8 mouse cellular contexts compared by ENCODE assay signal in genomic region chr13:21934982-21935791, GRCm38 (mm10). TPM values are rescaled to one million over a fixed set of nuclear protein-coding genes. Genes with fewer than 3 reads are reported as not detected.
DNase-seq lines count a peak whose midpoint lies in the region; ATAC-seq lines count a peak whose summit lies in the region.

No protein-coding gene starts in this region.

- H3K9me3 ChIP-seq in heart, embryonic 12.5 days (replicated peaks): no peaks in the 10 kb centered on the region

- H3K27me3 ChIP-seq in heart, embryonic 12.5 days (replicated peaks): no peaks in the 10 kb centered on the region

- ATAC-seq in heart, embryonic 12.5 days (ENCODE audit: insufficient number of reproducible peaks, low FRiP score): no peak
- peak; percentile 35; the same call in 1 of the 2 replicates for ATAC-seq in megakaryocyte-erythroid progenitor cell, adult 5-6 weeks (replicated peaks; ENCODE audit: low FRiP score, low TSS enrichment, poor library complexity, severe bottlenecking)

- no peak overlapping the region for H3K4me3 ChIP-seq in heart, embryonic 12.5 days

- DNase-seq in heart, adult 11 months: peak; percentile 91
- peak; percentile 86 for DNase-seq in Muller cell, postnatal 12 days (ENCODE audit: inconsistent ontology term)
- DNase-seq in embryo, embryonic 11 days: peak; percentile 75
- peak; percentile 59 to 64 for DNase-seq in heart, postnatal 14 days
- peak; percentile 57 for DNase-seq in left cerebral cortex, postnatal 4 days
- peak; percentile 59 for DNase-seq in testis, postnatal 14 days (ENCODE audit: low spot score)

- no peaks in the 10 kb centered on the region for H3K36me3 ChIP-seq in heart, embryonic 12.5 days

- H3K27ac ChIP-seq in heart, embryonic 12.5 days (ENCODE audit: poor library complexity, severe bottlenecking): no peak overlapping the region

- no peak overlapping the region for H3K4me2 ChIP-seq in heart, embryonic 12.5 days

- intact Hi-C loops in heart, postnatal 14 days (cut with DNase I): loop anchor here (10.0 kb wide), 1 partner anchor 220 kb away; the partner anchor contains the start of genes Hist1h2ai, Hist1h2bl and Hist1h3h
- intact Hi-C loops in left cerebral cortex, postnatal 4 days (cut with DNase I): no loop called here

- WGBS in heart, embryonic 12.5 days: 11% methylated on average over 17 of the region's 17 CpGs

- no peak overlapping the region for H3K9ac ChIP-seq in heart, embryonic 12.5 days

- 0 out of 2 replicates have a peak, but pooled peaks cover 4% of the 10 kb centered on the region for H3K4me1 ChIP-seq in heart, embryonic 12.5 days (replicated peaks)

RNA-seq across cellular contexts. Expression of gene Zfp184, which starts 9.7 kb away (rescaled TPM):
- 7.5 and 8.3 TPM in 2 replicates for polyA plus RNA-seq in heart, embryonic 12.5 days (2016; fragmentation: Nextera tagmentation; extraction: Ambion mirVana)
- total RNA-seq in heart, postnatal 14 days (2021): under 1 TPM; 0.62 to 0.90 TPM
- 10 to 100 TPM; 12.1 to 14.0 TPM for total RNA-seq in left cerebral cortex, postnatal 4 days (2021)
- 1.5 and 2.5 TPM in 2 replicates for total RNA-seq in megakaryocyte-erythroid progenitor cell, adult 5-6 weeks (2014; fragmentation: Nextera tagmentation)
- total RNA-seq in megakaryocyte-erythroid progenitor cell, adult 5-6 weeks (2017): 3.1 and 10.7 TPM in 2 replicates

RNA-seq across cellular contexts. Expression of gene Pom121l2, which starts 45.8 kb away (rescaled TPM):
- 0.13 and 0.14 TPM in 2 replicates for polyA plus RNA-seq in heart, embryonic 12.5 days (2016; fragmentation: Nextera tagmentation; extraction: Ambion mirVana)
- total RNA-seq in heart, postnatal 14 days (2021): not detected
- under 1 TPM in 1 of 2 experiments, not detected in 1; 0.12 TPM for total RNA-seq in left cerebral cortex, postnatal 4 days (2021)
- total RNA-seq in megakaryocyte-erythroid progenitor cell, adult 5-6 weeks (2014; fragmentation: Nextera tagmentation): not detected in 2 replicates
- not detected in 2 replicates for total RNA-seq in megakaryocyte-erythroid progenitor cell, adult 5-6 weeks (2017)
